Mouse (Mus musculus): Measurements from ENCODE around the gene Kbtbd12. TPM values are rescaled to one million over a fixed set of nuclear protein-coding genes. Genes with fewer than 3 reads are reported as not detected.

Kbtbd12 gene
- total and polyA plus RNA-seq, 3 experiments = not detected

DNA sequence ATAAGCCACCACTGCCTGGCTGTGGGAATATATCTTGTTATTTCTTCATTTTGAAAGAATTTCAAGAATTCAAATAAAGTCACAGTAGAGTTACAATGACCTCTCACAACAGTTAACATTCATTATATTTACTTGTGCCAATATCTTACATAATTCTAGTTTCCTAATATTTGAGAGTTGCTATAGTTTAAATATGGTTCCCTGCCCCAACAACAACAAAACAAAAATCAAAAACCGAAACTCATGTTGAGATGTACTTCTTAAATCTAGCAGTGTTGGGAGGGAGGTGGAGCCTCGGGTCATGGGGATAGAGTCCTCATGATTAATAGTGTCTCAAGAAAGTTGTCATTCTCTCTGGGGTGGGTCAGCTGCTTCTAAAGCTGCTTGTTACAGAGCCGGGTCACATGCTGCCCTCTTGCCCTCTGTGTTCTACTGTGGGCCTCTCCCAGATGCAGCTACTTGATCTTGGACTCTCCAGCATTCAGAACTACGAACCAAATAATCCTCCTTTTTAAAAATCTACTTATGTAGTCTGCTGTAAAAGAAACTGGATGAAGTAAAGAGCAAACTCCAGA, 3.7 kb upstream of the Kbtbd12 start:
- Histone ChIP-seq H3K79me2 (replicated peaks; ENCODE audit: control insufficient read depth, extremely low read depth, insufficient read depth, poor library complexity, severe bottlenecking) (no peaks in the 10 kb centered on the region), H3K4me1 (ENCODE audit: control insufficient read depth in 1 of 2, insufficient read depth in 2 of 2) (peaks cover 0 to 28% of the 10 kb centered on the region in 2 experiments; a peak in 1 of 4 replicates), H3K27me3 (replicated peaks) (no peaks in the 10 kb centered on the region), H3K4me3 (replicated peaks in 1 of 3; ENCODE audit: low read depth in 2 of 3, low read length in 2 of 3, poor library complexity in 1 of 3) (no peak overlapping the region), H3K9me3 (replicated peaks; ENCODE audit: low read length) (peaks cover 8% of the 10 kb centered on the region), H3K4me2 (ENCODE audit: insufficient read depth, low read depth, poor library complexity, severe bottlenecking) (no peak overlapping the region), H3K9ac (ENCODE audit: insufficient read depth, low read depth) (no peak overlapping the region), H3K27ac (ENCODE audit: insufficient read depth, low read depth) (no peak overlapping the region), H3K36me3 (replicated peaks in 1 of 2; ENCODE audit: control insufficient read depth in 1 of 2, insufficient read depth in 1 of 2, low read length in 1 of 2) (no peaks in the 10 kb centered on the region)
- TF ChIP-seq JUN (IDR thresholded peaks at IDR 0.05; ENCODE audit: insufficient read depth, low read depth, low read length) (no peak), MYC (IDR thresholded peaks at IDR 0.05; ENCODE audit: low read depth, low read length) (no peak), JUND (conservative IDR thresholded peaks at IDR 0.05; ENCODE audit: low read depth, low read length) (no peak)
- dilution Hi-C loops (cut with MboI; ENCODE audit: extremely low pct_ligation_motif_present, extremely low pct_unique_long_range_greater_than_20kb, low sequenced_read_pairs) (no loop called here), in situ Hi-C loops (cut with MboI; ENCODE audit: low pct_ligation_motif_present, low pct_unique_long_range_greater_than_20kb, low sequenced_read_pairs) (no loop called here)
- no peak for DNase-seq (ENCODE audit: extremely low read depth)

DNA sequence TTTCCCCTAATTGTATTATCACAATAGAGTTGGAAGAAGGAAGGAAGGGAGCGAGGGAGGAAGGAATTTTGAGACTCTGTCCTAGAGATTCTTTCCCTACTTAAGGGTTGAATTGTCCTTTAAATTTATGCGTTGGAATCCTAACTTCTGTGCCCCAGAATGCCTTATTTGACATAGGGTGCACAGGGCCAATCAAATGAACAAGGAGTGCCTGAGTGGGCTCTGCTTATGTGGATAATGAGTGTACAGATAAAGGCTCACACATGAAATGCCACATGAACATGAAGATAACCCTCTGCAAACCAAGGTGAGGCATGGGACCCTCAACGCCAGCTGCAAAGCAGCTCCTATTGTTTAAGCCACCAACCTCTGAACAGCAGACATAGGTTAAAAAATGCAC, 2.6 kb upstream of the Kbtbd12 start:
- Histone ChIP-seq H3K27me3 (replicated peaks) (no peaks in the 10 kb centered on the region), H3K4me2 (ENCODE audit: insufficient read depth, low read depth, poor library complexity, severe bottlenecking) (no peak overlapping the region), H3K79me2 (replicated peaks; ENCODE audit: control insufficient read depth, extremely low read depth, insufficient read depth, poor library complexity, severe bottlenecking) (no peaks in the 10 kb centered on the region), H3K9ac (ENCODE audit: insufficient read depth, low read depth) (no peak overlapping the region), H3K4me3 (replicated peaks in 1 of 3; ENCODE audit: low read depth in 2 of 3, low read length in 2 of 3, poor library complexity in 1 of 3) (no peak overlapping the region), H3K36me3 (replicated peaks in 1 of 2; ENCODE audit: control insufficient read depth in 1 of 2, insufficient read depth in 1 of 2, low read length in 1 of 2) (no peaks in the 10 kb centered on the region), H3K9me3 (replicated peaks; ENCODE audit: low read length) (peaks cover 10% of the 10 kb centered on the region), H3K4me1 (ENCODE audit: control insufficient read depth in 1 of 2, insufficient read depth in 2 of 2) (peaks cover 0 to 32% of the 10 kb centered on the region in 2 experiments; a peak in 1 of 4 replicates), H3K27ac (ENCODE audit: insufficient read depth, low read depth) (no peak overlapping the region)
- dilution Hi-C loops (cut with MboI; ENCODE audit: extremely low pct_ligation_motif_present, extremely low pct_unique_long_range_greater_than_20kb, low sequenced_read_pairs) = no loop called here
- DNase-seq (ENCODE audit: extremely low read depth) = no peak
- in situ Hi-C loops (cut with MboI; ENCODE audit: low pct_ligation_motif_present, low pct_unique_long_range_greater_than_20kb, low sequenced_read_pairs) = no loop called here
- TF ChIP-seq ELF1 (IDR thresholded peaks at IDR 0.05; ENCODE audit: low read depth, low read length) (no peak), E2F4 (IDR thresholded peaks at IDR 0.05; ENCODE audit: insufficient replicate concordance, low read depth, low read length) (no peak), JUN (IDR thresholded peaks at IDR 0.05; ENCODE audit: insufficient read depth, low read depth, low read length) (no peak), RCOR1 (conservative IDR thresholded peaks at IDR 0.05; ENCODE audit: low read depth, low read length) (no peak), UBTF (IDR thresholded peaks at IDR 0.05; ENCODE audit: low read depth, low read length) (no peak), CHD2 (IDR thresholded peaks at IDR 0.05; ENCODE audit: low read length) (no peak), NELFE (IDR thresholded peaks at IDR 0.05; ENCODE audit: low read depth, low read length) (no peak), EP300 (IDR thresholded peaks at IDR 0.05; ENCODE audit: low read length) (no peak), MAZ (IDR thresholded peaks at IDR 0.05; ENCODE audit: low read depth, low read length) (no peak), BHLHE40 (IDR thresholded peaks at IDR 0.05; ENCODE audit: low read depth, low read length) (no peak), GABPA (IDR thresholded peaks at IDR 0.05; ENCODE audit: insufficient replicate concordance, low read depth, low read length) (no peak), PAX5 (IDR thresholded peaks at IDR 0.05; ENCODE audit: low read length) (no peak), SMC3 (IDR thresholded peaks at IDR 0.05; ENCODE audit: low read depth, low read length) (no peak), IRF4 (IDR thresholded peaks at IDR 0.05; ENCODE audit: low read depth, low read length) (no peak)

Measured in CH12.LX (cell line).